Mouse (Mus musculus): Measurements from ENCODE around the gene Trim11.
"Not testable (repeated sequence)": the region's sequence is repeated elsewhere in the genome, so short reads cannot be mapped to it uniquely, and the experiment has no call there.

The Trim11 gene

DNA sequence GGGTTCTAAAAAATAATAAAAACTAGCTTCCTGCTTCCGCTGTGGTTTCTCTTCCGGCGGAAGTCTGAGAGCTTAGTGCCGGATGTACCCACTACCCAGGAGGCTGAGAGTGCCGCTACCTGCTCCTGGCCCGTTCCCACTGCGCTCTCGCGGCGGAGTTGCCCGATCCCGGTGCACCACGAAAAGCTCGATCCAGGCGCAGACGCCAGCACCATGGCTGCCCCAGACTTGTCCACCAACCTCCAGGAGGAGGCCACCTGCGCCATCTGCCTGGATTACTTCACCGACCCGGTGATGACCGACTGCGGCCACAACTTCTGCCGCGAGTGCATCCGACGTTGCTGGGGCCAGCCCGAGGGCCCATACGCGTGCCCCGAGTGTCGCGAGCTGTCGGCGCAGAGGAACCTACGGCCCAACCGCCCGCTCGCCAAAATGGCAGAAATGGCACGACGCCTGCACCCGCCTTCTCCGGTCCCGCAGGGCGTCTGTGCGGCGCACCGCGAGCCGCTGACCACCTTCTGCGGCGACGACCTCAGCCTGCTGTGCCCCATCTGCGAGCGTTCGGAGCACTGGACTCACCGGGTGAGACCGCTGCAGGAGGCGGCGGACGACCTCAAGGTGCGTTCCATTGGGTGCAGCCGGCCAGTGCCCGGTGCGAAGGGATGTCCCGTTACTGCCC, at the start of gene Trim11:
Trim11 (plus strand) TSS at position 67 of the 679 bp plus-strand sequence.
- no peak for DNase-seq (ENCODE audit: low read depth)

DNA sequence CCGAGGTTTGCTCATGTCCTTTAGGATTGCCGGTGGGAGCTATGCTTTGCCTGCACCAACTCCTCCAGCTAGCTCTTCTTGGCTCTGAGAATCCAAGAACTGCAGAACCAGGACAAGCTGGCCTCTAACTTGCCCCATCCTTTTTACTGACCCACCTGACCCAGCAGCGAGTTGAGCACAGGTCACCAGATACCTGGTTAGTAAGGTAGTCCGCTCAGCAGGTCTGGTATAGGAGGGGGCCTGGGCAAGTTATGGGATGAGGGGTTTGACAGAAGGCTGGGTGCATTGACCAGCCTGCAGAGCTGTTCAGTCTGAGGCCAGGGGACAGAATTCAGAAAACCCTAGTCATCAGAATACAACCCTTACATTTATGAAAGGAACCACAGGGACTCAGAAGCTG, 48.8 kb upstream of the Trim11 start:
- DNase-seq (ENCODE audit: low read depth) = no peak

DNA sequence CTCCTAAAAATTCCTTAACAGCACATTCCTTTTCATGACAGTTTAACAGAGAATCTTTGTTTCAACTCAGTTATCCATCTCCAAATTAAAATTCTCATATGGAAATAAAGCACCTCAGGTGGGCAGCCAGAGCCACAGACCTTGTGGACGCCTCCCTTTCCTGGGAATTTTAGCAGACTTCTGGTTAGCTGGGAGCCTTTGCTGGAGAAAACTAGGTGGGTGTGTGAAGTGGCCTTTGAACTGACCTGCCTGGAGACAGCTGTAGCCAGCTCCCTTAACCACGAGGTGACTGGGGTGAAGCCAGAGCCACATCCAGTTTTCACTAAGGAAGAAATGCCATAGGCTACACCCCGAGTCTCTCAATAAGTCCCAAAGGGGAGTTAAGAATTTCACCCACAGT, 48.3 kb upstream of the Trim11 start:
- DNase-seq (ENCODE audit: low read depth) = no peak

DNA sequence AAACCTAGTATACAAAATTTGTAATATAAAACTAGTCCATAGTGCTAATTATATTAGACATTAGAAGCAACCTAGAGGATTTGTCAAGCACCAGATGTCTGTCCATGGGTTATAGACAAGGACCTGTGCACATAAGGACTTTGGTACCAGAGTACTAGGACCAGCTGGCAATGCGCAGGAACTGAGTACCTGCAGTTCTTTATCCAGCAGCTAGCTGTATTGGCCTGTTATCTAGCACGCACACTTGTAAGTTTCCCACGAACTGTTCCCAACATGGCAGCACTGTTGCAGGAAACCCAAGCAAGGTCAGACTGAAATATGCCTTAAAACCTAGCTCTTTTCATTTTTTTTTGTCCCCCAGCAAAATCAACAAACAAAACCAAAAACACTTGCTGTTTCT, 47.6 kb upstream of the Trim11 start:
- DNase-seq (ENCODE audit: low read depth) = no peak

DNA sequence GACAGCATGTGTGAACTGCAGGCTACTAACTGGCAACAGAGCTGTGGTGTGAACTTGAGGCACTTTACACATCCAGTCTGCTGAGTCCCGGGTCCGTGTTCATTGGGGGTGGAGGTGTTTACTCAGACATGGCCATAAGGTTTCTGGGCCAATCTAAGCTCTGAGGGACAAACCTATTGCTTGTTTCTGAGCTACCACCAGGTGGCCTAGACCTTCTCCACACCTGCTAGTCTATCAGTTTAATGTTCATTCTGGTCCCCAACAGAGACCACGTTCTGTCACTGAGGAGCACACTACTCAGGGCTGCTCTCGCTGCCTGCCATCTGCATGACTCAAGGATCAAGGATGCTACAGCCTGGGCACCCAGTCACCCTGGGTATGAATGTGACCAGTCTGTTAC, 46.3 kb upstream of the Trim11 start:
- no peak for DNase-seq (ENCODE audit: low read depth)

DNA sequence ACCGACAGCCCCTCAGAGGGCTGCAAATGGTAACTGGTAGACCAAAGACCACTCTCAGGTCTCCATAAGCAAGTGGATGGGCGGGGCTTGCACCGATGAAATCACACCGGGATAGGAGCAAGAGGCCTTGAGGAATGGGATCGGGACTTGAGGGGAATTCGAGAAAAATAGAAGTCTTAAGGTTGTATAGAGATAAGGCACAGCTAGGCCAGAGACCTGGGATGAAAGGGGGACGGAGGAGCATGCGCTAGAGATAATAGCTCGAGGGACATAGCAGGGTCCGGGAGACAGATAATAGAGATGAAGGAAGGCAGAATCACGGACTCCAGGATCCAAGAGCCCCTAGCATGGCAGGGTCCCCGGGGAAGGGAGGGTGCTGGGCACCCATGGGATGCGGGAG, 40.0 kb upstream of the Trim11 start:
- DNase-seq (ENCODE audit: low read depth) = no peak

DNA sequence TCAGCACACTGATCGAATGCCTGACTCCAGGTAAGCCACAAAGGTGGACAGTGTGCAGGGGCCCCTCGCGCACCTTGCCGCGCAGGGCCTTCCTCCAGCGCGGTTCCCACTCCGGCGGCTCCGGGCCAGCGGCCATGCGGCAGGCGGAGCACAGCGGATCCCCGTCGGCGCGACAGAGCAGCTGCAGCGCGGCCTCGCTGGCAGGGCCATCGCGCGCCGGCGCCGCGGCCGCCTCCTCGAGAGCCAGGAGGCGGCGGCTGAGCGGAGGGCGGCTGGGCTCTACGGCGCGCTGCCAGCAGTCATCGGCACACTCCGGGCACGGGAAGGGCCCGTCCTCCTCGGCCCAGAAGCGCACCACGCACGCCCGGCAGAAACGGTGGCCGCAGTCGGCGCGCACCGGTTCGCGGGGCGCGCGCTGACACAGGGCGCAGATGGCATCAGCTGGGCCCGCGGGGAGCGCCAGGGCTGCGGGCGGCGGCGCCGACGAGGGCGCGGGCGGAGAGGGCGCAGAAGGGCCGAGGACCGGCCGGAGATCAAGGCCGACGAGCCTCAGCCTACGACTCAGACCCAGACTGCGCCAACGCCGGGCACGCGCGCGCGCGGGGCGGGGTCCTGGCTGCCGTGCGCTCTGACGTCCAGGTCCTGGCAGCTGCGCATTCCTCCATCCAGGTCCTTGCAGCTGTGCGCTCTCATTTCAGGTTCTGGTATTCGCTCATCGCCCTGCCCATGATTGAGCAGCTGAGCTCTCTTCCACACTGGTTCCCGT, 39.4 kb upstream of the Trim11 start, which contains the start of gene Rnf187:
Rnf187 (minus strand) TSS at position 595 of the 766 bp plus-strand sequence.
- DNase-seq (ENCODE audit: low read depth) = peak; percentile 75

DNA sequence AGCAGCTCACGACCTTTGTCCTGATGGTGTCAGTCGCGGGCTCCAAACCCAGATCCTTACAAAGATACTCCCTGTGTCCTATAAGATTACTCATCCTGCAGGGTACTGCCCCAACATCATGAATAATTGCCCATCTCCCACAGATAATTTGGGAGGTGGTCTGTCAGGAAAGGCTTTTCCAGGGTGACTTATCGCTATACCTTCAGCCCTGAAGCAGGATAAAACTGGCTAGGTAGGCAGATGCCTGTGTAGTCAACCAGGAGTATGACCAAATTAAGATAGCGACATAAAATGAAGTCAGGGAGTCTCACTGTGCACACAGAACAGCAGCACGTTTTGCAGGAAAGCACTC, 38.8 kb upstream of the Trim11 start:
- no peak for DNase-seq (ENCODE audit: low read depth)

DNA sequence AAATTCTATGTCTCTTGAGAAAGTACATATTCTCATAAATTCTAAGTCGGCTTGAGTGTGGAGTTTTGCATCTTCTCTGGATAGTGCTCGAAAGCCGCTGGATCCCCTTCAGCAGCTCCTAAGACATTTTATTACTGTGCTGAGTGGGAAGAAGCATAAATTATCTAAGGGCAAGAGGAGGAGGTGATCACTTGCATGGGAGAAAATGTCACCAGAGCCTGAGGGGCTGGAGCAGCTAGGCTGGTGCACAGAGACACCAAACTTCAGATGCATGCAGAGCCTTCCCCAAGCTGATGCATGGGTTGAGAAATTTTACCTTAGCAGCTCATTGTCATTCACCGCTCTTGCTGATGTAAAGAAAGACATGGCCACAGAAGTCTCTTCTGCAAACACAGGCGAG, 33.8 kb upstream of the Trim11 start:
- DNase-seq (ENCODE audit: low read depth) = no peak

DNA sequence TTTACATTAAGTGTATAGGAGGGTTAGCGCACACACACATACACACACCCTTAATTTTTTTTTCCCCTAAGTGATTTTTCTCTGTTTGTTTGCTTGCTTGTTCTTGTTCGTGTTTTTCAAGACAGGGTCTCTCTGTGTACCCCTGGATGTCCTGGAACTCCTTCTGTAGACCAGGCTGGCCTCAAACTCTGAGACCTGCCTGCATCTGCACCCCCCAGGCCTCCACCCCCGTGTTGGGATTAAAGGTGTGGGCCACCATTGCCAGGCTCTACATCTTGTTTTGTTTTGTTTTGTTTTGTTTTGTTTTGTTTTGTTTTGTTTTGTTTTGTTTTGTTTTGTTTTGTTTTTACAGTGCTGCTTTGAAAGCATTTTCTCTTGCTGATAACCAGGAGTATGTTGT, 30.6 kb upstream of the Trim11 start:
- DNase-seq (ENCODE audit: low read depth) = no peak

DNA sequence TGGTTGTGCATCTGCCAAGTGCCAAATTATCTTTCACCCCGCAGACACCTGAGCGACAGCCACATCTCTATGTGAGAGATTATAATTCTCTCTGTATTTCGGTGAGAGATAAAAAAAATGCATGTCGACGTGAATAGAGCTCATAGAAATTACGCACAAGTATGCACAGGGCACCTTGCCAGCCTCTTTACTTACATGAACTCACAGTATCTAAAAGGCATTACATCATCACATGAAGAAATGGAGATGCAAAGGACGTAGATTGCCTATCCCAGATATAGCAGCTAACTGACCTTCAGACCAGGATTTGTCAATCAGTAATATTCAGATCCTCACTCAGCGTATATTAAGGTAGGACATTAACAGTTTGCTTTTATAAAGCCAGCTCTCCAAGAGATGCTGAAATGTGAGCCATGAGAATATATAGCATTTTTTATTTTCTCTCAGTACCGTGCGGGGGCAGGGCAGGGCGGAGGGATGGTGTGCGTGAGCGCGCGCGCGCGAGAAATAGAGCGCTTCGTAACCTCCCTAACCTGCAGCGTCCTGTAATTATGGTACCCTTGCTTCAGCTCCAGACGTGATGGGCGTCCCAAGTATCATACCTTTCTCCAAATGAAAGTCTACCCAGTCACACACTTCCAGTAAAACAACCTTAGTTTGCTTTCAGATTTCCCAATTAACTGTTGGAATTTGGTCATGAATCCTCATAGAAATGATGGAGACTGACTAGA, 29.9 kb upstream of the Trim11 start:
- DNase-seq (ENCODE audit: low read depth) = no peak

DNA sequence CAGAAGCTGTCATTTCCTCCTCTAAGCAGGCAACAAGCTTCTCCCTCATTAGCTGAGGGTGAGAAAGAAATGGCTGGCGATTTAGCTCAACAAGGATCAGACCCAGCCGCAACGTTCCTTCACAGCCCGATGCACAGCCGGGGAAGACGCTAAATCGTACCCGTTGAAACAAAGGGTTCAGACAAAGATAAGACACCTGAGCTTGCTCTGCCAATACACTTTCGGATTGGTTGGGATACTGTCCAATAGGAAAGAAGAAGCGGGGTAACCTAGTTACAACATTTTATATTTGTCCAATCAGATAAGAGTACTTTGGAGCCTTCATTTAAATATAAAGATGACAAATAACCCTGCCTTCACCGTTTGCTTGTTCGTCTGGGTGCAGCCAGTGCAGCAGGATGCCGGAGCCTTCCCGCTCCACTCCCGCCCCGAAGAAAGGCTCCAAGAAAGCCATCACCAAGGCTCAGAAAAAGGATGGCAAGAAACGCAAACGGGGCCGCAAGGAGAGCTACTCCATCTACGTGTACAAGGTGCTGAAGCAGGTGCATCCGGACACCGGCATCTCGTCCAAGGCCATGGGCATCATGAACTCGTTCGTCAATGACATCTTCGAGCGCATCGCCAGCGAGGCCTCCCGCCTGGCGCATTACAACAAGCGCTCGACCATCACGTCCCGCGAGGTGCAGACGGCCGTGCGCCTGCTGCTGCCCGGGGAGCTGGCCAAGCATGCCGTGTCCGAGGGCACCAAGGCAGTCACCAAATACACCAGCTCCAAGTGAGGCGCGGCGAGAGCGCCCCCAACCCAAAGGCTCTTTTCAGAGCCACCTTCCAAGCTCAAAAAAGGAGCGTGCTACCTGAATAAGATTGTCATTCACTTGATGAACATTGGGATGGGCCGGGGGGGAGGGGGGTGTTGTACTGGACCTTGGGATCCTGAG, 29.1 kb upstream of the Trim11 start, which contains the start of gene Hist3h2ba:
Hist3h2ba (plus strand) TSS at position 379 of the 938 bp plus-strand sequence.
- DNase-seq (ENCODE audit: low read depth) = no peak

DNA sequence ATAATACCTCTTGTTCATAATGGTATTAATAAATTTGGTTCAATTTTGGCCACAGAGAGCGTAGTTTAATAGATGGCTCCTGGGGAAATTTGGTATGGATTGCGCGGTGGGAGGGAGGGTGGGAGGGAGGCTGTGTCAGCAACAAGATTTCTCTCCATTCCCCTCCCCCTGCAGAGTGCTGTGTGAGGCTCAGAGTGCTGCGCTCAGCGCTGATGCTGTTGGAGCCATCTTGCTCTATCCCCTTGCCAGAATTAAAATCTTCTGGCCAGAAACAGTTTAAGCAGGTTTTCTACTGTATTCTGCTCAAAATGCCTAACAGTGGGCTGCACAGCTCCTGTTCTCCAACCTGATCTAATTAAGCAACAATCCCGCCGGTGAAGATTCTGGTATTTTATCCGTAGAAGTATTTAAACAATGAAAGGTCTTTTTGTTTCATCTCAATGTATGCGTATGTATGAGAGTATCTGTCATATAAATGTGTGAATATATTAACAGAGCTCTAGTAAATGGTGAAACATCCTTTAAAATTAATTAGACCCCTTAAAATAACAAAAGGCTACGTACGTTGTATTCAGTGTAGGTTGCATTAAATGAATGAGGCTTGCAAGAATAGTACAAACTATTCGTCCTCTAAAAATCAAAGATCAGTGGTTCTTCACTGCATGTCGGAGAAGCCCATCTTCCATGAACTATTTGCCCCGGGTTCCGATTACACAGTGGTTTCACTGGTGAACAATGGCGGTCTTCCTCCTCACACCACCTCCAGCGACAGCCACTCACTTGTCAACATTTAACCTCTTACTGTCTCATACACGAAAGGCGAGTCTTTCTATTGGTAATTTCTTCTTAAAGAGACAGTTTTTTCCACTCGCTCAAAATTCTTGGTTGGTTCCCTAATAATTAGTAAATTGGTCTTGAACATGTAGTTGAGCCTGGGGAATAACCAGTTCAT, 28.1 kb upstream of the Trim11 start:
- DNase-seq (ENCODE audit: low read depth) = no peak

DNA sequence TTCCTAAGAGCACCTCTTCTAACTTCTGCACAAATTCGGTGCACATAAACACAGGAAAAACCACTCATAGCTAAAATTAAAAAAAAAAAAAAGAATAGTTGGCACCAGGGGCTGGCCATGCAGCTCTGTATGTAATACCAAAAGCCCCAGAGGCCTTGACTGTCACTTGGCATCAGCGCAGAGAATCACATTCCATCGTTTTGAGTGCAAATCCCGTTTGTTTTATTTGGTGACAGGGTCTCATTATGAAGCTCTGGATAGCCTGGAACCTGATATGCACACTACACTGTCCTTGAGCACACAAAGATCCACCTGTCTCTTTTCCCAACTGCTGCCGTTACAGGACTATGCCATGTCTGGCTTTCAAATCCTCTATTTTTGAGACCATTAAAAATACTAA, 26.7 kb upstream of the Trim11 start:
- DNase-seq (ENCODE audit: low read depth) = no peak

DNA sequence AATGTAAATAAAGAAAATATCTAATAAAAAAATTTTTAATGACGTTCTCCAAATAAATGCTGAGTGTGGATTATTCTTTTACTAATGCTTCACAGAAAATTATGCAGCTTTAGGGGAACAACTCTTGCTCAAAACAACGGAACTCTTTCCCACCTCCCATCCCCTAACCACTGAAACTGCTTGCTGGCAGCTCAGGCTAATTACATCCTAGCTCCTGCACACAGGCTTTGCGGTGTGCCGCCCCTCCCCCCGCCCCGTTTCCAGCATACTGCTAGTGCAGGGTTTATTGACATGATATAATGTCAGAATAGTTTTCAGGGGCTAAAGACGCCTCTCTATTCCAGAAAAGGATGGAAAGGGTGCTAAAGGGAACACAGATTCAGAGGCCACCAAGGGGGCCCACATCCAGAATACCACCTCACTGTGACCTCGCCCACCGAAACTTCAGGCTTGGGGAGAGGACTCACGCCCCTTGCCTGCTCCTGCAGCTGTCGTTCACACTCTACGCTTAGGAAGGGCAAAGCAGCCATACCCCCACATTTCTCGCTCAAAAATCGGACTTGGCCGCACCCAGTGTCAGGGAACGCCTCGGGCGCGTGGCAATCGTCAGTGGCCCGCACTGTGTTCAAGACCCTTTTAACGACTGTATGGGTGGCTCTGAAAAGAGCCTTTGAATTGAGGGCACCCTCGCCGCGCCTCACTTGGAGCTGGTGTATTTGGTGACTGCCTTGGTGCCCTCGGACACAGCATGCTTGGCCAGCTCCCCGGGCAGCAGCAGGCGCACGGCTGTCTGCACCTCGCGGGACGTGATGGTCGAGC, 24.3 kb upstream of the Trim11 start:
- DNase-seq (ENCODE audit: low read depth) = no peak

DNA sequence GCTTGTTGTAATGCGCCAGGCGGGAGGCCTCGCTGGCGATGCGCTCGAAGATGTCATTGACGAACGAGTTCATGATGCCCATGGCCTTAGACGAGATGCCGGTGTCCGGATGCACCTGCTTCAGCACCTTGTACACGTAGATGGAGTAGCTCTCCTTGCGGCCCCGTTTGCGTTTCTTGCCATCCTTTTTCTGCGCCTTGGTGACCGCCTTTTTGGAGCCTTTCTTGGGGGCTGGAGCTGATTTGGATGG, 23.8 kb upstream of the Trim11 start:
- not testable (repeated sequence) for DNase-seq (ENCODE audit: low read depth)

DNA sequence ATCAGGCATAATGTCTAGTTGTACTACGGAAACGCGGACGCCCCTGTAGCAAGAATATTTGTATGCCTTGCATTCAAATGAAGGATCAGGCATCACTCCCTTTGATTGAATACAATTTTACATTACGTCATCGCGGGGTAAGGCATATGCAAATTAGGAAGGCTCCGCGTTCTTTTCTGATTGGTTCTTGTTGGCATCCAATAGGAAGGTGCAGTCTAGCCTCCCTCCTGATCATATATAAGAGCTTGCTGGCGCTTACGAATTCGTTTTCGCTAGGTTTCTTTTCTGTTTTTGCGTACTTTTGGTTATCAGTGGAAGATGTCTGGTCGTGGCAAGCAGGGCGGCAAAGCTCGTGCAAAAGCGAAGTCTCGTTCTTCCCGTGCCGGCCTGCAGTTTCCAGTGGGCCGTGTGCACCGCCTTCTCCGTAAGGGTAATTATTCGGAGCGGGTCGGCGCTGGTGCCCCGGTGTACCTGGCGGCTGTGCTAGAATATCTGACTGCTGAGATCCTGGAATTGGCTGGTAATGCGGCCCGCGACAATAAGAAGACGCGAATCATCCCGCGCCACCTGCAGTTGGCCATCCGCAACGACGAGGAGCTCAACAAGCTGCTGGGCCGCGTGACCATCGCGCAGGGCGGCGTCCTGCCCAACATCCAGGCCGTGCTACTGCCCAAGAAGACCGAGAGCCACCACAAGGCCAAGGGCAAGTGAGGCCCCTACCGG, 23.3 kb upstream of the Trim11 start, which contains the start of the genes Hist3h2a and Trim17:
Hist3h2a (plus strand) TSS at position 266 of the 723 bp plus-strand sequence.
Trim17 (plus strand) TSS at position 266 of the 723 bp plus-strand sequence.
- DNase-seq (ENCODE audit: low read depth) = peak; percentile 92

DNA sequence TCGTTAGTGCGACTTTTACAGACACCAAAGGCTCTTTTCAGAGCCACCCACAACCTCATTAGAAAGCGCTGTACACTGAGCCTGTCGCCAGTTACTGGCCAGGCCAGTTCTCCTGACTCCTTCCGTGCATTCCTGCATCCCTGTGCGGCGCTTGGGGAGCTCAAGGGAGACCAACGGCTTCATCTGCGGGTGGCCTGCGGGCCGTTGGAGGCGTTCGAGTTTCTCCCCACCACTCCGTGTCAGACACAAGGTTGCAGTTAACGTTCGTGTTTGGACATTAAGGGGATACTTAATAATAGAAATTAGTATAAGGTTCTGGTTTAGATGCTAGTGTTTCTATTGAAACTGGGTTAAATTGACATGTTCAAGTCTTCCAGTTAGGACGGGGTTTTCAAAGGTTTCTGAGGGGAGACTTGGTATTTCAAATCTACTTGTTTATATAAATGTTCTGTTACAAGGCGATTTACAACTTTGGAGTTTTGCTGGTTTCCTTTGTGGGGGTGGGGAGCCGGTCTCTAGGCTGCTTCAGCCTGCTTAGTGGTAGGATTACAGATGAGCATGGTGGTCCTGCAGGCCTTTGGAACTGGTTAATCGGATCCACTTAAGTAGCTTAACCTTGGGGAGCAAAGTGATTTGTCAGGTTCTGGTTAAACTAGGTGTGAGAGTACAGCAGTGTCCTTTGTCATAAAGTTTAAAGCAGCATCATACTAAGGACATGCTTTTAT, 22.6 kb upstream of the Trim11 start:
- DNase-seq (ENCODE audit: low read depth) = no peak

DNA sequence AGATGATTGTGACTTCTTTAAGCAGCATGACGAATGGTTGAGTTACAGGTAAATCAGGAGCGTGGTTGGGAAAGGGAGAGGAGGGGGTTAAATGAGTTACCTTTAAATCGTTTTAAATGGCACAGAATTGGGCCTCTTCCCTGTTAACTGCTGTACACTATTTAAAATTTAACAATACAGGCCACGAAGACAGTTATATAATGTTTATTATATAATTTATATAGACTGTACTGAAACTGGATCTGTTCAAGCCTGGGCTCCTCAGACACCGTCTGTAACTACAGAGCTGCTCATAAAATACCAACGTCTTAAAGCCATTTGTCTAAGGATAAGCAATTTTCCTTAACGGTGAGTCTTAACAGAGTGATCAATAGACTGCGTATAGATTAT, 22.0 kb upstream of the Trim11 start:
- no peak for DNase-seq (ENCODE audit: low read depth)
